Mouse (Mus musculus) embryonic facial prominence, embryonic 12.5 days (tissue): ENCODE measurements around the gene Uap1l1. TPM values are rescaled to one million over a fixed set of nuclear protein-coding genes. Genes with fewer than 3 reads are reported as not detected.

Experiments used
- ATAC-seq: fragments of 200-750 bp; cut with Nextera tagmentation; 2 replicates; pipeline ENCODE4 v1.8.0; 2017; ENCODE audit not compliant: insufficient number of reproducible peaks, insufficient read depth, low FRiP score, low TSS enrichment
- H3K27ac ChIP-seq: fragments of 300-500 bp; sonication (generic); 2 replicates; pipeline ENCODE4 v1.5.1; 2016; ENCODE audit warnings: mild to moderate bottlenecking
- H3K27me3 ChIP-seq: fragments of 300-500 bp; sonication (generic); 2 replicates; pipeline ENCODE4 v1.6.1; 2016; ENCODE audit warnings: mild to moderate bottlenecking, moderate library complexity
- H3K36me3 ChIP-seq: fragments of 300-500 bp; sonication (generic); 2 replicates; pipeline ENCODE4 v1.6.1; 2016; ENCODE audit warnings: mild to moderate bottlenecking
- H3K4me1 ChIP-seq: fragments of 300-500 bp; sonication (generic); 2 replicates; pipeline ENCODE4 v1.6.1; 2016
- H3K4me2 ChIP-seq: fragments of 300-500 bp; sonication (generic); replicated peaks from 2 replicates; pipeline ENCODE4 v1.6.1; 2016; ENCODE audit warnings: mild to moderate bottlenecking, moderate library complexity
- H3K4me3 ChIP-seq: fragments of 300-500 bp; sonication (generic); 2 replicates; pipeline ENCODE4 v1.5.1; 2016; ENCODE audit warnings: mild to moderate bottlenecking
- H3K9ac ChIP-seq: fragments of 300-500 bp; sonication (generic); 2 replicates; pipeline ENCODE4 v1.6.1; 2016; ENCODE audit warnings: mild to moderate bottlenecking, moderate library complexity
- H3K9me3 ChIP-seq: fragments of 300-500 bp; sonication (generic); 2 replicates; pipeline ENCODE4 v1.6.1; 2016; ENCODE audit warnings: mild to moderate bottlenecking, moderate library complexity
- WGBS: fragments of 180-500 bp; shearing (Covaris S2); methylation state at CpG from one replicate; pipeline ENCODE4 v1.1.7; 2016; 5-methylcytosine and 5-hydroxymethylcytosine counted together
- polyA plus RNA-seq: library from polyadenylated mRNA; unstranded; fragments of >200 nt; fragmentation: Nextera tagmentation; extraction: Ambion mirVana; gene quantifications from 2 replicates; pipeline ENCODE4 v1.2.1, GENCODE M21; 2016

The Uap1l1 gene
- polyA plus RNA-seq, 1 experiment from 2014 or later = 8.9 TPM

GRCm38 (mm10) chr2:25396597-25396983, 31.1 kb upstream of the Uap1l1 start:
- Histone ChIP-seq H3K9me3 (no peaks in the 10 kb centered on the region), H3K27me3 (peaks cover 76% of the 10 kb centered on the region), H3K4me1 (peaks cover 14% of the 10 kb centered on the region; the same call in 1 of the 2 replicates), H3K27ac (no peak overlapping the region), H3K36me3 (no peaks in the 10 kb centered on the region), H3K9ac (no peak overlapping the region), H3K4me3 (no peak overlapping the region; the same call in 1 of the 2 replicates), H3K4me2 (peak overlapping the region; percentile 61; the same call in 1 of the 2 replicates)
- no peak for ATAC-seq
- WGBS = 49% methylated on average over 3 of the region's 3 CpGs

GRCm38 (mm10) chr2:25395721-25396596, 30.5 kb upstream of the Uap1l1 start, which contains the start of gene Entpd2:
Entpd2 (plus strand) TSS chr2:25395874.
- no peak for ATAC-seq
- Histone ChIP-seq H3K27ac (no peak within 1 kb of the TSS), H3K9ac (0 out of 2 replicates have a peak within 1 kb of the TSS, but pooled peaks have one; percentile 38)

GRCm38 (mm10) chr2:25394281-25395221, 29.1 kb upstream of the Uap1l1 start:
- WGBS = 28% methylated on average over 3 of the region's 3 CpGs
- H3K36me3 ChIP-seq = no peaks in the 10 kb centered on the region
- peaks cover 55% of the 10 kb centered on the region for H3K27me3 ChIP-seq
- no peaks in the 10 kb centered on the region for H3K9me3 ChIP-seq
- no peak for ATAC-seq
- no peak overlapping the region for H3K9ac ChIP-seq
- H3K4me1 ChIP-seq = peaks cover 14% of the 10 kb centered on the region; the same call in 1 of the 2 replicates
- no peak overlapping the region for H3K27ac ChIP-seq
- H3K4me3 ChIP-seq = no peak overlapping the region
- no peak overlapping the region for H3K4me2 ChIP-seq

More at GRCm38 (mm10) chr2:25395721-25396596, 30.5 kb upstream of the Uap1l1 start, which contains the start of gene Entpd2:
- H3K4me3 ChIP-seq = peak within 1 kb of the TSS; percentile 35
- H3K4me1 ChIP-seq = peaks cover 14% of the 10 kb centered on the region; the same call in 1 of the 2 replicates
- H3K4me2 ChIP-seq = peak within 1 kb of the TSS; percentile 61
- H3K27me3 ChIP-seq = peaks cover 69% of the 10 kb centered on the region
- no peaks in the 10 kb centered on the region for H3K9me3 ChIP-seq
- 2% methylated on average over 57 of the region's 57 CpGs for WGBS
- H3K36me3 ChIP-seq = no peaks in the 10 kb centered on the region

- Histone ChIP-seq H3K4me2 (no peak overlapping the region), H3K9me3 (no peaks in the 10 kb centered on the region), H3K27me3 (peaks cover 23% of the 10 kb centered on the region), H3K4me1 (peaks cover 14% of the 10 kb centered on the region; the same call in 1 of the 2 replicates), H3K9ac (no peak overlapping the region), H3K36me3 (no peaks in the 10 kb centered on the region), H3K27ac (no peak overlapping the region), H3K4me3 (no peak overlapping the region)
- 68% methylated on average over 5 of the region's 5 CpGs for WGBS
- ATAC-seq = no peak
These were observed 25.8 kb upstream of the Uap1l1 start for GRCm38 (mm10) chr2:25391266-25391665.

GRCm38 (mm10) chr2:25384492-25384891, 19.0 kb upstream of the Uap1l1 start:
- Histone ChIP-seq H3K27me3 (0 out of 2 replicates have a peak, but pooled peaks cover 3% of the 10 kb centered on the region), H3K4me1 (no peaks in the 10 kb centered on the region), H3K36me3 (no peaks in the 10 kb centered on the region), H3K27ac (no peak overlapping the region), H3K9ac (no peak overlapping the region), H3K4me3 (no peak overlapping the region), H3K4me2 (no peak overlapping the region), H3K9me3 (no peaks in the 10 kb centered on the region)
- no peak for ATAC-seq
- WGBS = 82% methylated on average over 5 of the region's 5 CpGs

- Histone ChIP-seq H3K9ac (no peak overlapping the region), H3K4me1 (peaks cover 20% of the 10 kb centered on the region), H3K27me3 (0 out of 2 replicates have a peak, but pooled peaks cover 3% of the 10 kb centered on the region), H3K27ac (no peak overlapping the region), H3K9me3 (no peaks in the 10 kb centered on the region), H3K4me3 (no peak overlapping the region), H3K4me2 (no peak overlapping the region), H3K36me3 (peaks cover 42% of the 10 kb centered on the region)
- no peak for ATAC-seq
- WGBS = 66% methylated on average over 4 of the region's 4 CpGs
These were observed 11.1 kb upstream of the Uap1l1 start for GRCm38 (mm10) chr2:25376589-25376988.

GRCm38 (mm10) chr2:25373431-25373830, 7.9 kb upstream of the Uap1l1 start:
- Histone ChIP-seq H3K4me1 (peaks cover 20% of the 10 kb centered on the region), H3K4me2 (peak overlapping the region; percentile 92), H3K4me3 (peak overlapping the region; percentile 67), H3K9ac (peak overlapping the region; percentile 72), H3K27ac (no peak overlapping the region), H3K27me3 (0 out of 2 replicates have a peak, but pooled peaks cover 3% of the 10 kb centered on the region), H3K36me3 (peaks cover 36% of the 10 kb centered on the region), H3K9me3 (no peaks in the 10 kb centered on the region)
- WGBS = 8% methylated on average over 2 of the region's 2 CpGs
- no peak for ATAC-seq

GRCm38 (mm10) chr2:25372644-25373391, 7.3 kb upstream of the Uap1l1 start:
- H3K4me2 ChIP-seq = peak overlapping the region; percentile 92
- H3K36me3 ChIP-seq = peaks cover 31% of the 10 kb centered on the region
- ATAC-seq = no peak
- 0 out of 2 replicates have a peak overlapping the region, but pooled peaks have one; percentile 3 for H3K27ac ChIP-seq
- H3K27me3 ChIP-seq = 0 out of 2 replicates have a peak, but pooled peaks cover 3% of the 10 kb centered on the region
- no peaks in the 10 kb centered on the region for H3K9me3 ChIP-seq
- peaks cover 20% of the 10 kb centered on the region for H3K4me1 ChIP-seq
- 2% methylated on average over 42 of the region's 42 CpGs for WGBS
- H3K4me3 ChIP-seq = peak overlapping the region; percentile 67
- H3K9ac ChIP-seq = peak overlapping the region; percentile 72

- Histone ChIP-seq H3K4me1 (peaks cover 20% of the 10 kb centered on the region), H3K27ac (peak within 1 kb of the TSS; percentile 84), H3K27me3 (0 out of 2 replicates have a peak, but pooled peaks cover 3% of the 10 kb centered on the region), H3K4me2 (peak within 1 kb of the TSS; percentile 92), H3K9ac (peak within 1 kb of the TSS; percentile 72), H3K4me3 (peak within 1 kb of the TSS; percentile 67), H3K9me3 (no peaks in the 10 kb centered on the region), H3K36me3 (peaks cover 23% of the 10 kb centered on the region)
- ATAC-seq = peak; percentile 91
- WGBS = 2% methylated on average over 65 of the region's 65 CpGs
These were observed 6.5 kb upstream of the Uap1l1 start, which contains the start of gene Sapcd2 for GRCm38 (mm10) chr2:25371764-25372643. Sapcd2 (plus strand) TSS chr2:25372321.

GRCm38 (mm10) chr2:25369996-25370395, 4.5 kb upstream of the Uap1l1 start:
- Histone ChIP-seq H3K4me1 (peaks cover 22% of the 10 kb centered on the region), H3K4me2 (no peak overlapping the region), H3K9ac (no peak overlapping the region), H3K27ac (no peak overlapping the region), H3K27me3 (peaks cover 19% of the 10 kb centered on the region), H3K36me3 (peaks cover 3% of the 10 kb centered on the region), H3K4me3 (no peak overlapping the region), H3K9me3 (no peaks in the 10 kb centered on the region)
- ATAC-seq = no peak
- WGBS = 85% methylated on average over 3 of the region's 3 CpGs
